Mouse (Mus musculus): ENCODE data around the gene Lrp1.

The Lrp1 gene

GRCm38 (mm10) chr10:127652906-127653638, 32.1 kb upstream of the Lrp1 start:
- DNase-seq (ENCODE audit: low spot score) = no peak

DNA sequence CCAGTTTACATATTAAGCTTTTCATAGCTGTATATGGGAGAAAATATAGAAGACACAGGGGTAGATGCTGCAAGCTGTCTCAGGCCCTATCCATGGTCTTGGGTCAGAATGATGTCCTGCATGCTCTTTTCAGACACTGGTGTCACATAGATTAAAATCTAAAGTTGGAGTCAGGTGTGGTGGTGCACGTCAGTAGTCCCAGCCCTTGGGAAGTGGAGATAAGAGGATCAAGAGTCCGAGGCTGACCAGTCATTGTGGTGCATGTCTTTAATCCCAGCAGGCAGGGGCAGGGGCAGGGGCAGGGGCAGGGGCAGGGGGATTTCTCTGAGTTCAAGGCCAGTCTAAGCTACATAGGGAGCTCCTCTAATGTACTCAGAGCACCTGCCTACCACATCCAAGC, 24.8 kb upstream of the Lrp1 start:
- no peak for DNase-seq (ENCODE audit: low spot score)

- DNase-seq (ENCODE audit: low spot score) = peak; percentile 82
Observed at GRCm38 (mm10) chr10:127643553-127644238, 22.7 kb upstream of the Lrp1 start.

- DNase-seq (ENCODE audit: low spot score) = peak; percentile 70
Observed at GRCm38 (mm10) chr10:127642772-127643552, 22.0 kb upstream of the Lrp1 start, which contains the start of gene Stat6. Gene Stat6, plus strand, starts transcription at chr10:127642986.

GRCm38 (mm10) chr10:127641861-127642771, 21.2 kb upstream of the Lrp1 start:
- peak; percentile 88 for DNase-seq (ENCODE audit: low spot score)

GRCm38 (mm10) chr10:127640421-127640820, 19.5 kb upstream of the Lrp1 start:
- no peak for DNase-seq (ENCODE audit: low spot score)

GRCm38 (mm10) chr10:127632668-127633271, 11.8 kb upstream of the Lrp1 start:
- no peak for DNase-seq (ENCODE audit: low spot score)

DNA sequence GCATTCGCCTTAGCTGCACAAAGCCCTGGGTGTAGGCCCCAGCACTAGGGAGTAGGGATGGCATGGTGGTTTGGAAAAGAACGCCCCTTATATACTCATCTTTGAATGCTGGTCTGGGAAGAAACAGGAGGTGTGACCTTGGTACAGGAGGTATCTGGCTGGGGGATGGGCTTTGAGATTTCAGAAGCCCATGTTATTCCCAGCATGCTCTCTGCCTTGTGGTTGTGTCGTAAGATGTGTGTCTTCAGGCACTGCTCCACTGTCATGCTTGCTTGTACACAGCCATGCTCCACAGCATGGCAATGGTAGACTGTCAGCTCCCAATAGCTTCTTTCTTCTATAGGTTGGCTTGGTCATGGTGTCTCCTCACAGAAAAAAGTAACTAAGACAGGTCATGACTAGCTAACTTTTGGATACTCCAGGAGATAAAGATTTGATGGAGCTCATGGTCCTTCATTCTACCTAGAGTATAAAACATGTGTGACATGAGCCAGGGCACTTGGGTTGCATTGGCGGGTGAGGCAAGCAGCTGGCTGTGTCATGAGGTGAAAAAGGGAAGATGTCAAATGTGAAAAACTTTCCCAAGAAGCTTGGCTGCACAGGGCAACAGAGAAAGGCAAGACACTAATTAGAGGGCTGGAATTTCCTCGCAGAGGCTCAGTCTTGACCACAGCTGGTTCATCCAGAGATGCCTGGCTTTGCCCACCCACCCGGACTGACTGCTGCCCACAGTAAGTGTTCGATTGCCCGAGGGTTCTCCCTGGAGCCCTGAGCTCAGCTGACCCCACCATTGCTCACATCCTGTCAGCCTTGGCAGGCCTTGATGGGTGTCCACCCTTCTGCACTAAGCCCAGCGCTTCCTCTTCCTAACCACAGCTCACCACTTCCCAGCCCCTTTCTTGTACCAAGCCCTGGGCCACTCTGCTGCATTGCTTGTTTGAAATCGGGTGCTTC, 10.6 kb upstream of the Lrp1 start:
- no peak for DNase-seq (ENCODE audit: low spot score)

DNA sequence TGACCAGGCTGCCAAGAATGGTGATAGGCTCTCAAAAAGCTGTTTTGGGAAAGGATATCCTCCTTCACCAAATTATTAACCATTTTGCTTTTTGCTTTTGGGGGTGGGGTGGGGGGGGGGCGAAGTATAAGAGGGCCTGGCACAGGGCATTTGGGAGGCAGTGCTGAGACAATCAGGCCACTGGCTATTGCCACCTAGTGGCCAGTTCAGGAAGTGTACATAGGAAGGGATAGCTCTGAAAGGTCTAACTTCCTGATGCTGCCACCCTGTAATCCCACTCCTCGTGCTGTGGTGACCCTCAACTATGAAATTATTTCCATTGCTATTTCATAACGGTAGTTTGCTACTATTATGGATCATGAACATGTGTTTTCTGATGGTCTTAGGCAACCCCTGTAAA, 5.5 kb upstream of the Lrp1 start:
- DNase-seq (ENCODE audit: low spot score) = no peak

- no peak for DNase-seq (ENCODE audit: low spot score)
Observed at GRCm38 (mm10) chr10:127623439-127624216, 2.7 kb upstream of the Lrp1 start.

- no peak for DNase-seq (ENCODE audit: low spot score)
Observed at GRCm38 (mm10) chr10:127622661-127623060, 1.7 kb upstream of the Lrp1 start.

- peak; percentile 85 for DNase-seq (ENCODE audit: low spot score)
Observed at GRCm38 (mm10) chr10:127622057-127622392, 1.1 kb upstream of the Lrp1 start.

GRCm38 (mm10) chr10:127621191-127622056, 476 bp upstream of the Lrp1 start:
- peak; percentile 92 for DNase-seq (ENCODE audit: low spot score)

- peak; percentile 70 for DNase-seq (ENCODE audit: low spot score)
Observed at GRCm38 (mm10) chr10:127619941-127620405, 975 bp downstream of the Lrp1 start.

DNA sequence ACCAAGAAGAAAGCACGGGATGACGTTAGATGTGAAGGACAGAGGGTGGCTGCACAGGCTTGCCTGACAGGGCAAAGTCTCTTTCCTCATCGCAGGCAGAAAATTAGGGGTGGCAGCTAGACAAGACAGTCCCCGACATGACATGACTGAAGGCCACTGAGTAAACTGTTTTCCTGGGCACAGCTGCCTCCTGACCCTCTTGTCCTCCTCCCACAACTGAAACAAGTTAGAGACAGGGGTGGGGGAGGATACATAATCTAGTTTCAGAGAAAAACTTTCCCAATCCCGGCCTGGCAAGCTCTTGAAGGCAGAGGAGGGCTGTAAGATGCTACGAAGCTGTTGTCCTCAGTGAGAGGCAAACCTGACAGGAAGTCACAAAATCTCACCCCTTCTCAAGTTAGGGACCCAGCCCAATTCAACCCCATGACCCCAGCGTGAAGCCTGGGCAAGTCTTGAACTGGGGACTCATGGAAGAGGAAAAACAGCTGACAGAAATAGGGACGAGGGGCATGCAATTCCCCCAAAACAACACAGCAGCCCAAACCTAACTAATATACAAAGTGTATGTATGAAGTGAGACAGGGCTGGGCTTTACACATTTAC, 1.7 kb downstream of the Lrp1 start:
- no peak for DNase-seq (ENCODE audit: low spot score)

GRCm38 (mm10) chr10:127618173-127618572, 2.8 kb downstream of the Lrp1 start:
- no peak for DNase-seq (ENCODE audit: low spot score)

DNA sequence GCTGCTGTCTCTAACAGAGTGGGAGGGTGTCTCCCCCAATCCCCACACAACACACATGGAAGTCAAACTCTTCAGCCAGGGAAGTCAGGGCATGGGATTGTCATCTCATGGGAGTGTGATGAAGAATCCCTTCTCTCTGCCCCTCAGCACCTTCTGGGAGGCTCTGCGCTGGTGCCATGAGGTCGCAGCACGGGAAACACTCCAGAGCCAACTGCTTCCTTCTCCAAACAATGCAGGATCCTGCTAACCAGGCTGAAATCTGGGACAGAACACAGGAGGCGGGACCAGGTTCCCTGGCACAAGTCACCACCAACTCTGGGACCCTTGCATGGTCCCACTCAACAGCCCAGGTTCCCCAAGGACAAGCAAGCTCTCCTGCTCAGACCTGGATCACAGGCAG, 3.7 kb downstream of the Lrp1 start:
- no peak for DNase-seq (ENCODE audit: low spot score)

- peak; percentile 86 for DNase-seq (ENCODE audit: low spot score)
Observed at GRCm38 (mm10) chr10:127616261-127616679, 4.7 kb downstream of the Lrp1 start.
